Mouse (Mus musculus): ENCODE data around the gene Prcd.

Prcd gene

DNA sequence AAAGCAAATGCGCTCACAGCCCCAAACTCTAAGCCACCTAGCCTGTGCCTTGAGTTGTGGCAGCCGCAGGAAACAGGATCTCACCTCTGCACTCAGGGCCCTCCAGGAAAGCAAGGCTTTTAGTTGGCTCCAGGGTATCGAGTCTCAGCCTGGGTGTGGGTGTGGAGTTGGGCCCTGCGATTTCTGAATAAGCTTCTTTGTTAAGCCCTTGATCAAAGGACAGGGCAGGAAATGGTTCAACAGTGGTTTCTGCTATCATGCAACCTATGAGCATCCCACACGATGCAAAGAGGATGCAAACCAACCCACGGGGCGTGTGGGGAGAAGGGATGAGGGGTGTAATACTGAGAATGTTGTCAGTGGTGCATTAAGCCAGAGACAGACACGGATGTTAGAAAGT is 34.6 kb downstream of the Prcd start:
- no peak for DNase-seq (ENCODE audit: low read depth, low spot score)

- DNase-seq (ENCODE audit: low read depth, low spot score) = no peak
Measured at GRCm38 (mm10) chr11:116689622-116690021, 36.3 kb downstream of the Prcd start.

DNA sequence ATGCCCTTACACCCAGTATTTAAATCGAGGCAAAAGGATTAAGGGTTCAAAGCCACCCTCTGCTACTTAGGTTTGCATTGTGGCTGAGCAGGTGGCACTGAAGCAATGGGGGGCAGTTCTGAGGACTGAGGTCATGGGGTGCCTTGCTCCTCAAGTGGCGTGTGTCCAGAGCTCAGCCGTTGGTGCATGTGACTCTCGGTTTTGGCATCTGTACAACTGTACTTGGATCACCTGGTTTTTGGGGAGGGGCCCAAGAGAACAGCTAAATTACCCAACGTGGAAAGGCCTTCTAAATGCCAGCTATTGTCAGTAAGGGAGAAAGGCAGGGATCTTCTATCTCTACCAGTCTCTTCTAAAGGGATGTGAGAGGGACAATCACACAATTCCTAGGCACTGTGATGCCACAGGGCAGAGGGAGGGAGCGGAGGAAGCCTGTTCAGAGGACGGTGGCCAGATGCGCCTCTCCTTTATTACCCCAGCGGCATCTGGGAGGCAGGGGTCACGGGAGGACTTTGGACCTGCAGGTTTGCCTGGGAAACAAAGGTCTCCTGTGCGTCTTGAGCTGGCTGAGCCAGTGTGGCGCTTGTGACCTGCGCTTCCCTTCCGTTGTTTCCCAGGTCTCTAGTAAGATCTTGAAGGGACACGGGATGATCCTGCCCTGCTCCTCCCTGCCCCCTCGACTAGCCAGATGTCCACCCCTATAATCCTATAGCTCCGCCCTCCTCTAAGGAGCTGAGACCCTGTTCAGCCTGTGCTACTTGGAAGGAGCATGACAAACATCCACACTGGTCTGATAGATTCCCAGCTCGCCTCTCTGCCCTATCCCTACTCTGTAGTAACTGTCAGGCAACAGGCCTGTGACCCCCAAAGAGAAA is 37.6 kb downstream of the Prcd start:
- no peak for DNase-seq (ENCODE audit: low read depth, low spot score)

DNA sequence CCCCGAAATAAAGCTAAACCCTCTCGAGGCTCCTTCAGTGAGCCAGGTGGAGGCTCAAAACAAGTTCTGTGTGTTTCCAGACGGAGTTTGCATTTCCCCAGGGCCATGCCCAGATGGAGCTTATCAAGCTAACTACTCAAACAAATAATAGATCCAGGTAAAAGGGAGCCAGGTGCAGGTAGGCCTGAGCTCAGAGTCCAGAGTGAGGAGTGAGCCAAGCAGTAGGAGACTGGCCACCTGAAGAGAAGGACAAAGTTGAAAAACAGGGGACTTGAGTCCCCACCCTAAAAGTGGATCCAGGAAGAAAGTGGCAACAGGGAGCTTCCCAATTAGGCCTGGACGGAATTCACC is 40.5 kb downstream of the Prcd start:
- DNase-seq (ENCODE audit: low read depth, low spot score) = no peak

GRCm38 (mm10) chr11:116694250-116695193 is 41.2 kb downstream of the Prcd start:
- DNase-seq (ENCODE audit: low read depth, low spot score) = no peak

GRCm38 (mm10) chr11:116695194-116695880 is 42.0 kb downstream of the Prcd start:
- no peak for DNase-seq (ENCODE audit: low read depth, low spot score)

DNA sequence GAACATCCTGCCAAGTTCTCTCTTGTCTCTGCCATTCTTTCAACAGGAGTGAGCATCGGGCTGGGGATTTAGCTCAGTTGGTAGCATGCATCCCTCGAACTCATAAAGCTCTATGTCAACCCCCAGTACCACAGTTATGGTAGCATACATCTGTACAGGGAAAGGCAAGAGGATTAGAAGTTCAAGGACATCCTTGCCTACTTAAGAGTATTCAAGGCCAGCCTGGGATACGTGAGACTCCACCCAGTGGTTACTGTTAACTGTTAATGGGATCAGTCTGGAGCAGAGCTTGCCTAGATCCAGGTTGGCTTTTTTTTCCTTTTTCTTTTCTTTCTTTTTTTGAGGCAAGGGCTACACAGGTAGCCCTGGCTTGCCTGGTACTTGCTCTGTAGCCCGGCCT is 43.1 kb downstream of the Prcd start:
- DNase-seq (ENCODE audit: low read depth, low spot score) = no peak

- no peak for DNase-seq (ENCODE audit: low read depth, low spot score)
Measured at GRCm38 (mm10) chr11:116697521-116697920, 44.2 kb downstream of the Prcd start.

DNA sequence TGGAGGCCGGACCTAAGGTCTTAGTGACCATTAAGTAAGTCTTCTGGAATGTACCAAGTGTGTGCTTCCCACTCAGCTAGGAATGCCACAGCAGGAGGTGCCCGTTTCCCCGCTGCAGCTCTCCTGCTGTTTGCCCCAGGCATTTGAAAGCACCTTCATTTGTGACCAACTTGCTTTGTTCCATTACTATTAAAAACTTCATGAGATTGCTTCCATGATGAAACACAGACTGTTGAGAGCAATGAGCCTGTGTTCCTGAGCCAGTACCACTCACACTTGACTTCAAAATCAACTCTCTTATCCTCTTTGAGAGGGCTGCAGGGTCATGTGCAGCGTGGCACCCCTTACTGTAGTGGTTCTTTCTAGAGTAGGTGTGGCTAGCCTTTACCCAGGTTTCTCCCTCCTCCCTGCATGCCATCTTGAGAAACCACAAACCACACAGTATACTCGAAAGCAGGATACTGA is 48.1 kb downstream of the Prcd start:
- no peak for DNase-seq (ENCODE audit: low read depth, low spot score)

- no peak for DNase-seq (ENCODE audit: low read depth, low spot score)
Measured at GRCm38 (mm10) chr11:116704336-116705035, 51.2 kb downstream of the Prcd start.

- peak; percentile 14 for DNase-seq (ENCODE audit: low read depth, low spot score)
Measured at GRCm38 (mm10) chr11:116705204-116705608, 51.9 kb downstream of the Prcd start.

DNA sequence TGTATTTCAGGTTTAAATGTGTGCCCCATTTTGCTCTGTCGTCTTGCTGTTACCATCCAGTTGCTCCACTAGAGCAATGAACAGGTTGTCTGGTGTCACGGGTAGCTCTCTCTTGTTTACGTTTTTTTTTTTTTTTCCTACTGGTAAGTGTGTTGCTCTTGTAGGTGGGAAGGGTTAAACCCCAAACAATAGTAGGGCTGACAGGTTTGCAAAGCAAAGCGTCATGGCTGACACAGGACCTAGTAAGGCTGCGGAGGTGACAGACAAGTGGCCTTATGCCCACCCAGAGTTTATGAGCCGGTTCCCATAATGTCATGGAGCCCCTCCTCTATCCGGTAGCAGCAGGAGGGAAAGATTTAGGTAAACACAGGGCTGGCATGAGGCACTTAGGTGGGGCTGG is 53.0 kb downstream of the Prcd start:
- DNase-seq (ENCODE audit: low read depth, low spot score) = no peak

DNA sequence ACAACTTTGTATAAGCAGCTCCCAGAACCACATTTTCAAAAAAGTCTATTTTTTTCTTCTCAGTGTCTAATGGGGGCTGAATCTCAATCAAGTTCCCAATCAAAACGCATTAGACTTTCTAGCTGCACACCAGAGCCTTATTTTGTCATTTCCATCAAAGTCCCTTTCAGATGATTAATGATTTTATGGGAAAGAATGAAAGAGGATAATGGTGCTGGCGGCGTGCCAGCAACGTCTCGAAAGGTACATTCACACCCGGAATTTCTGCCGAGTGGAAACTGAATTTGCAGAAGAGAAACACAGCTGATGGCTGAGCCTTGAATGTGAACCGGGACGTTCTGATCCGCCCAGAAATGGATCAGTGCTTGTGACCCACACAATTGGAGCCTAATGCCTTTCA is 56.8 kb downstream of the Prcd start:
- DNase-seq (ENCODE audit: low read depth, low spot score) = no peak

DNA sequence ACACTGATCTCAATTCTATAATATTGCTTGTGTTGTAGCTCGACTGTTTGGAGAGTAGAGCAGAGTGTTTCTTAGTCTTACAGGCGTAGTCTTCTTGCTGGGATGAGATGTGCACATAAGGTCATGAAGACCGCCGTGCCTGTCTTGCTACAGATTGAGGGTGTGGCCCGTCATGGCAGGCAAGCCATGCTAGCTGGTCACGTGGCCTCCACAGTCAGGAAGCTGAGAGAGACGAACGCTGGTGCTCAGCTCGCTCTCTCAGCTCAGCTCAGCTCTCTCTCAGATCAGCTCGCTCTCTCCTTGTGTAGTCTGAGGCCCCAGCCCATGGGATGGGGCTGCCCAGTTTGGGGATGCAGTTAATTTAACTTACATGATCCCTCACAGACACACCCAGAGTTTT is 57.5 kb downstream of the Prcd start:
- DNase-seq (ENCODE audit: low read depth, low spot score) = no peak

DNA sequence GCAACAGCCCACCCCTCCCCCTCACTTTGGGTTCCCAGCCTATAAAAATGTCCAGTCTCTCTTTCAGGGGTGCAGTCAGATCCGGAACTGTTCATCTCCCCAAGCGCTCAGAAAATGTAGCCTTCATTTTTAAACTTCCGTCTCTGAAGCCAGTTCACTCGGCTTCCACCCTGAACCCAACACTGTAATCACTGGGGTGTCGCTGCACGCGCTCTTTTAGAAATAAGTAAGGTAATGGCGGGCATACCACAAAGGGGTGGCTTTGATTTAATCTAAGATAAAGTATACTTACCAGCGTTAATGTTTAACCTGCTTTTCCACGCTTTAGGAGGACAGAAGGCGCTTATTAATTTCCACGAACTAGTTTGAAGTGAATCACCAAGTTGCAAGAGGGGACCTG is 60.7 kb downstream of the Prcd start:
- DNase-seq (ENCODE audit: low read depth, low spot score) = no peak
